Mouse (Mus musculus) liver, postnatal 0 days (tissue): ENCODE data around the gene Muc5b.

Source experiments
- CTCF ChIP-seq: sonication (generic); IDR thresholded peaks from 2 replicates; pipeline ENCODE4 v1.5.1; 2016; ENCODE audit warnings: antibody characterized with exemption, low read depth
- EP300 ChIP-seq: IDR thresholded peaks from 2 replicates; pipeline ENCODE4 v1.6.1; 2016; ENCODE audit warnings: antibody characterized with exemption, low read depth, mild to moderate bottlenecking

DNA sequence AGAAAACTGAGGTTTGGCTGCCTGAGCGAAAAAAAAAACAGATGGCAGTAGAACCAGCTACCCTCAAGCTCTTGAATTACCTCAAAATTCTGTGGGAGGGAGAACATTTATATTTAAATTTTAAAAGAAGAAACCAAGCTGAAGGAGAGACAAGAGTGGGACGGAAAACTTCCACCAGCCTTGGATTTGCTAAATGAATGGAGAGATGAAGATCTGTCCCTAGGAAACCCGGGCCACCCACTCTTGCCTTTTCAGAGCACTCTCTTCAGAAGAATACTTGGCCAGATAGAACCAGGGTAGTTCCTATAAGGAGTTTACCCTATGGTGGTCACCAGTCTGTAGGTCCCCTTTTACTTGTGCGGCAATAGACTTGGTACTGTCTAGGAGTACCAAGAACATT is 63.9 kb downstream of the Muc5b start:
- TF ChIP-seq EP300 (no peak), CTCF (no peak)
